Mouse (Mus musculus) gastrocnemius, adult 8-10 months (tissue): ENCODE results near the gene Tk1. TPM values are rescaled to one million over a fixed set of nuclear protein-coding genes. Genes with fewer than 3 reads are reported as not detected.

ENCODE experiments used
- DNase-seq, 2 experiments: peaks; one replicate each; pipeline ENCODE4 v3.0.0; 2022; ENCODE audit warnings: low spot score in 2 of 2
- total RNA-seq, 4 experiments: library from RNA; stranded (reverse); gene quantifications; 2 replicates each; pipeline ENCODE4 v1.2.4; 2022

Gene Tk1
- total RNA-seq = 1 to 10 TPM; 2.5 to 5.4 (median 4.1) TPM

- DNase-seq = no peak
Observed at GRCm38 (mm10) chr11:117825333-117826101, at the start of gene Tk1, which contains the start of gene Afmid. Gene Tk1 (minus strand): TSS chr11:117826092. Gene Afmid (plus strand): TSS chr11:117825924.

- DNase-seq = no peak
Observed at GRCm38 (mm10) chr11:117875681-117876080, 49.8 kb upstream of the Tk1 start.

- no peak for DNase-seq
Observed at GRCm38 (mm10) chr11:117874419-117874818, 48.5 kb upstream of the Tk1 start.

GRCm38 (mm10) chr11:117872861-117873608 lies 47.1 kb upstream of the Tk1 start, which contains the start of gene Tha1:
Gene Tha1 (minus strand): TSS chr11:117873481.
- peak; percentile 72 to 79 for DNase-seq

- no peak for DNase-seq
Observed at GRCm38 (mm10) chr11:117871911-117872584, 46.2 kb upstream of the Tk1 start.

GRCm38 (mm10) chr11:117871376-117871775 lies 45.5 kb upstream of the Tk1 start:
- no peak for DNase-seq

- peak; percentile 49 to 51 for DNase-seq
Observed at GRCm38 (mm10) chr11:117870688-117871365, 44.9 kb upstream of the Tk1 start.

- DNase-seq = no peak
Observed at GRCm38 (mm10) chr11:117865988-117866387, 40.1 kb upstream of the Tk1 start.

GRCm38 (mm10) chr11:117864805-117865204 lies 38.9 kb upstream of the Tk1 start:
- DNase-seq = no peak

GRCm38 (mm10) chr11:117863174-117863856 lies 37.4 kb upstream of the Tk1 start:
- no peak for DNase-seq

- DNase-seq = no peak
Observed at GRCm38 (mm10) chr11:117860601-117861000, 34.7 kb upstream of the Tk1 start, which contains the start of gene Tmem235. Gene Tmem235 (plus strand): TSS chr11:117860752.

- no peak for DNase-seq
Observed at GRCm38 (mm10) chr11:117858392-117858791, 32.5 kb upstream of the Tk1 start.

- no peak for DNase-seq
Observed at GRCm38 (mm10) chr11:117857462-117857861, 31.6 kb upstream of the Tk1 start.

GRCm38 (mm10) chr11:117855975-117856374 lies 30.1 kb upstream of the Tk1 start:
- DNase-seq = no peak

GRCm38 (mm10) chr11:117855360-117855759 lies 29.5 kb upstream of the Tk1 start:
- DNase-seq = no peak

- no peak for DNase-seq
Observed at GRCm38 (mm10) chr11:117854241-117854640, 28.3 kb upstream of the Tk1 start.

GRCm38 (mm10) chr11:117852875-117853274 lies 27.0 kb upstream of the Tk1 start:
- no peak for DNase-seq

GRCm38 (mm10) chr11:117848985-117849671 lies 23.2 kb upstream of the Tk1 start, which contains the start of gene Birc5:
Gene Birc5 (plus strand): TSS chr11:117849251.
- DNase-seq = peak; percentile 93 to 96

GRCm38 (mm10) chr11:117848271-117848984 lies 22.5 kb upstream of the Tk1 start:
- DNase-seq = peak in 1 of 2 experiments; percentile 21
